Mouse (Mus musculus) midbrain, embryonic 11.5 days (tissue): ENCODE data around the gene Cc2d1a. TPM values are rescaled to one million over a fixed set of nuclear protein-coding genes. Genes with fewer than 3 reads are reported as not detected.

ENCODE experiments used
- ATAC-seq: fragments of 200-750 bp; cut with Nextera tagmentation; 2 replicates; pipeline ENCODE4 v1.8.0; 2017; ENCODE audit warnings: moderate TSS enrichment, moderate library complexity; ENCODE audit not compliant: low FRiP score
- DNase-seq: peaks from one replicate; pipeline ENCODE4 v3.0.0; 2015; ENCODE audit warnings: low spot score; ENCODE audit errors: missing footprints
- H3K27ac ChIP-seq: fragments of 300-500 bp; sonication (generic); 2 replicates; pipeline ENCODE4 v1.5.1; 2014; ENCODE audit warnings: low read depth, low read length
- H3K27me3 ChIP-seq: fragments of 300-500 bp; sonication (generic); 2 replicates; pipeline ENCODE4 v1.6.1; 2014; ENCODE audit warnings: mild to moderate bottlenecking, low read length, moderate library complexity, mixed read lengths; ENCODE audit not compliant: control insufficient read depth, insufficient read depth
- H3K36me3 ChIP-seq: fragments of 300-500 bp; sonication (generic); 2 replicates; pipeline ENCODE4 v1.6.1; 2014; ENCODE audit warnings: mild to moderate bottlenecking, low read length, moderate library complexity, mixed read lengths; ENCODE audit not compliant: control insufficient read depth, insufficient read depth
- H3K4me1 ChIP-seq: fragments of 300-500 bp; sonication (generic); 2 replicates; pipeline ENCODE4 v1.6.1; 2014; ENCODE audit warnings: low read length; ENCODE audit not compliant: control insufficient read depth, insufficient read depth
- H3K4me2 ChIP-seq: fragments of 300-500 bp; sonication (generic); 2 replicates; pipeline ENCODE4 v1.6.1; 2014; ENCODE audit warnings: mild to moderate bottlenecking, moderate library complexity
- H3K4me3 ChIP-seq: fragments of 300-500 bp; sonication (generic); 2 replicates; pipeline ENCODE4 v1.5.1; 2014; ENCODE audit warnings: low read depth, low read length
- H3K9ac ChIP-seq: fragments of 300-500 bp; sonication (generic); 2 replicates; pipeline ENCODE4 v1.6.1; 2014; ENCODE audit warnings: low read length
- H3K9me3 ChIP-seq: fragments of 300-500 bp; sonication (generic); 2 replicates; pipeline ENCODE4 v1.6.1; 2016; ENCODE audit warnings: low read length; ENCODE audit not compliant: control insufficient read depth
- WGBS: fragments of 180-500 bp; shearing (Covaris S2); extraction: QIAGEN DNeasy Blood & Tissue Kit; methylation state at CpG from one replicate; pipeline ENCODE4 v1.1.7; 2014; 5-methylcytosine and 5-hydroxymethylcytosine counted together
- polyA plus RNA-seq: library from polyadenylated mRNA; unstranded; fragments of >200 nt; fragmentation: Nextera tagmentation; extraction: Ambion mirVana; gene quantifications from 2 replicates; pipeline ENCODE4 v1.2.1, GENCODE M21; 2014

Gene Cc2d1a
- polyA plus RNA-seq, 1 experiment from 2014 or later, result 8.9 TPM

- peaks cover 3% of the 10 kb centered on the region; the same call in 1 of the 2 replicates for H3K36me3 ChIP-seq
- H3K4me3 ChIP-seq, result peak overlapping the region; percentile 74
- WGBS, result under 1% methylated on average over 26 of the region's 29 CpGs
- peaks cover 16% of the 10 kb centered on the region for H3K4me1 ChIP-seq
- H3K27me3 ChIP-seq, result no peaks in the 10 kb centered on the region
- ATAC-seq (peak; percentile 85), DNase-seq (no peak)
- H3K27ac ChIP-seq, result peak overlapping the region; percentile 79
- H3K9ac ChIP-seq, result peak overlapping the region; percentile 86
- H3K9me3 ChIP-seq, result no peaks in the 10 kb centered on the region
- peak overlapping the region; percentile 94 for H3K4me2 ChIP-seq
Observed at GRCm38 (mm10) chr8:84104221-84104620, 43.5 kb downstream of the Cc2d1a start.

GRCm38 (mm10) chr8:84103601-84104000 lies 44.1 kb downstream of the Cc2d1a start:
- no peak for DNase-seq
- no peak for ATAC-seq
- no peaks in the 10 kb centered on the region for H3K27me3 ChIP-seq
- no peaks in the 10 kb centered on the region for H3K9me3 ChIP-seq
- H3K9ac ChIP-seq, result peak overlapping the region; percentile 86
- peaks cover 16% of the 10 kb centered on the region for H3K4me1 ChIP-seq
- peak overlapping the region; percentile 74 for H3K4me3 ChIP-seq
- peak overlapping the region; percentile 94 for H3K4me2 ChIP-seq
- H3K27ac ChIP-seq, result peak overlapping the region; percentile 79; the same call in 1 of the 2 replicates
- 60% methylated on average over 3 of the region's 3 CpGs for WGBS
- H3K36me3 ChIP-seq, result peaks cover 3% of the 10 kb centered on the region

GRCm38 (mm10) chr8:84101476-84102270 lies 46.1 kb downstream of the Cc2d1a start:
- Histone ChIP-seq H3K36me3 (peaks cover 18% of the 10 kb centered on the region), H3K9me3 (no peaks in the 10 kb centered on the region), H3K4me1 (peaks cover 16% of the 10 kb centered on the region), H3K4me2 (no peak overlapping the region), H3K9ac (no peak overlapping the region), H3K27me3 (no peaks in the 10 kb centered on the region), H3K4me3 (no peak overlapping the region), H3K27ac (no peak overlapping the region)
- 96% methylated on average over 25 of the region's 25 CpGs for WGBS
- DNase-seq (peak; percentile 49), ATAC-seq (no peak)

GRCm38 (mm10) chr8:84098376-84098775 lies 49.4 kb downstream of the Cc2d1a start:
- ATAC-seq (no peak), DNase-seq (peak; percentile 76)
- H3K9me3 ChIP-seq, result no peaks in the 10 kb centered on the region
- H3K4me2 ChIP-seq, result no peak overlapping the region
- peaks cover 33% of the 10 kb centered on the region for H3K36me3 ChIP-seq
- H3K4me1 ChIP-seq, result peaks cover 6% of the 10 kb centered on the region
- no peaks in the 10 kb centered on the region for H3K27me3 ChIP-seq
- H3K27ac ChIP-seq, result no peak overlapping the region
- H3K4me3 ChIP-seq, result no peak overlapping the region
- no peak overlapping the region for H3K9ac ChIP-seq
- 97% methylated on average over 7 of the region's 7 CpGs for WGBS

- peak; percentile 69 for DNase-seq
- H3K27ac ChIP-seq, result no peak overlapping the region
- H3K9me3 ChIP-seq, result no peaks in the 10 kb centered on the region
- H3K27me3 ChIP-seq, result no peaks in the 10 kb centered on the region
- no peak overlapping the region for H3K9ac ChIP-seq
- no peaks in the 10 kb centered on the region for H3K4me1 ChIP-seq
- ATAC-seq, result no peak
- no peak overlapping the region for H3K4me3 ChIP-seq
- WGBS, result 77% methylated on average over 8 of the region's 8 CpGs
- H3K36me3 ChIP-seq, result peaks cover 34% of the 10 kb centered on the region
- H3K4me2 ChIP-seq, result no peak overlapping the region
Observed at GRCm38 (mm10) chr8:84096061-84096460, 51.7 kb downstream of the Cc2d1a start.

GRCm38 (mm10) chr8:84090585-84090984 lies 57.2 kb downstream of the Cc2d1a start:
- H3K4me2 ChIP-seq, result no peak overlapping the region
- H3K27me3 ChIP-seq, result no peaks in the 10 kb centered on the region
- ATAC-seq, result no peak
- WGBS, result 94% methylated on average over 8 of the region's 8 CpGs
- H3K4me3 ChIP-seq, result no peak overlapping the region
- peaks cover 14% of the 10 kb centered on the region for H3K36me3 ChIP-seq
- H3K4me1 ChIP-seq, result no peaks in the 10 kb centered on the region
- DNase-seq, result no peak
- H3K9me3 ChIP-seq, result no peaks in the 10 kb centered on the region
- no peak overlapping the region for H3K9ac ChIP-seq
- H3K27ac ChIP-seq, result no peak overlapping the region

GRCm38 (mm10) chr8:84089277-84089676 lies 58.5 kb downstream of the Cc2d1a start:
- Histone ChIP-seq H3K4me3 (no peak overlapping the region), H3K4me1 (peaks cover 7% of the 10 kb centered on the region), H3K9ac (no peak overlapping the region), H3K4me2 (no peak overlapping the region), H3K9me3 (no peaks in the 10 kb centered on the region), H3K36me3 (peaks cover 13% of the 10 kb centered on the region; the same call in 1 of the 2 replicates), H3K27ac (no peak overlapping the region), H3K27me3 (no peaks in the 10 kb centered on the region)
- ATAC-seq (no peak), DNase-seq (no peak)
- WGBS, result 86% methylated on average over 9 of the region's 9 CpGs

GRCm38 (mm10) chr8:84087821-84088220 lies 59.9 kb downstream of the Cc2d1a start:
- Histone ChIP-seq H3K4me2 (no peak overlapping the region), H3K9ac (no peak overlapping the region), H3K9me3 (no peaks in the 10 kb centered on the region), H3K27me3 (no peaks in the 10 kb centered on the region), H3K36me3 (peaks cover 11% of the 10 kb centered on the region; the same call in 1 of the 2 replicates), H3K4me1 (peaks cover 16% of the 10 kb centered on the region), H3K27ac (no peak overlapping the region), H3K4me3 (no peak overlapping the region)
- DNase-seq (no peak), ATAC-seq (no peak)
- 92% methylated on average over 14 of the region's 14 CpGs for WGBS

GRCm38 (mm10) chr8:84087156-84087555 lies 60.6 kb downstream of the Cc2d1a start:
- Histone ChIP-seq H3K4me2 (no peak overlapping the region), H3K36me3 (peaks cover 13% of the 10 kb centered on the region; the same call in 1 of the 2 replicates), H3K27me3 (no peaks in the 10 kb centered on the region), H3K4me3 (no peak overlapping the region), H3K9me3 (no peaks in the 10 kb centered on the region), H3K9ac (no peak overlapping the region), H3K27ac (no peak overlapping the region), H3K4me1 (peaks cover 16% of the 10 kb centered on the region)
- DNase-seq (no peak), ATAC-seq (no peak)
- WGBS, result 90% methylated on average over 7 of the region's 7 CpGs
